Mouse (Mus musculus) spleen, postnatal 36 days (tissue): Measurements from ENCODE around the gene Gprc6a.

Experiments used
- DNase-seq, 2 experiments: peaks; one replicate each; pipeline ENCODE4 v3.0.0; 2022; ENCODE audit warnings: low spot score in 2 of 2, mixed read lengths in 1 of 2

The Gprc6a gene

GRCm38 (mm10) chr10:51590139-51590574, 41.1 kb downstream of the Gprc6a start, which contains the start of gene Fam162b:
Gene Fam162b (minus strand): TSS chr10:51590517.
- DNase-seq = no peak

DNA sequence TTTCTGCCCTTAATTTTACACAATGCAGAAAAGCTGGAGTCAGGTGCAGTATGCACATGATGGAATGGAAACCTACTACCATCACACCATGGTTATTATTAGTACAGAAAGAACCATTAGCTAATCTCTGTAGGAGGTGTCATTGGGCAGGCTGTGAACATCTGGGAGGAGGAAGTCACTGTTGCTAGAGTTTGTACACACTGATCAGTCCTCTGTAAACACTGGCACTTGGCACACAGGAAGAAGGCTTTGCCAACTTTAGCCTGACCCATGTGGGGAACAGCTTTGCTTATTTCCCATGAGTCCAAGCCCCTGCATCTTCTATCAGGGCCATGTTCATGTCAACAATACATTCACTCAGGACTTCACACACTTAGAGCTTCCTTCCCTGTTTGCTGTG, 46.3 kb downstream of the Gprc6a start:
- no peak for DNase-seq

DNA sequence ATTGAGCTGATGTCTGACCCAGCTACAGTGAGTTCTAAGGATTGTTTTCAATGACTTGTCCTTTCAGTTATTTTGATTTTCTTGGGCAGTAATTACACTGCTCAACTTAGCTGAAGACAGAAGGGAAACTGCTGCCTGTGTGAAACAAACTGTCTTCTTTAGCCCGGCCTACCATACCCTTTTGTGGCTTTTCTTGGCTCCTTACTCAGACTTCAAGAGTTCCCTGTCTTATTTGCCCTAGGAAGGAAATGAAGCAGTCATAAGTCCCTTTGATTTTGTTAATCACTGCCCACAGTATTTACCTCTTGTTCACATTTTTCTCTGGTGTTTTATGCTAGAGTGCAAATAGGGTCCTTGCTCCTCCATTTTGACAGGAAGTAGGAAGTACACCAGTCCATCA, 46.9 kb downstream of the Gprc6a start:
- no peak for DNase-seq

DNA sequence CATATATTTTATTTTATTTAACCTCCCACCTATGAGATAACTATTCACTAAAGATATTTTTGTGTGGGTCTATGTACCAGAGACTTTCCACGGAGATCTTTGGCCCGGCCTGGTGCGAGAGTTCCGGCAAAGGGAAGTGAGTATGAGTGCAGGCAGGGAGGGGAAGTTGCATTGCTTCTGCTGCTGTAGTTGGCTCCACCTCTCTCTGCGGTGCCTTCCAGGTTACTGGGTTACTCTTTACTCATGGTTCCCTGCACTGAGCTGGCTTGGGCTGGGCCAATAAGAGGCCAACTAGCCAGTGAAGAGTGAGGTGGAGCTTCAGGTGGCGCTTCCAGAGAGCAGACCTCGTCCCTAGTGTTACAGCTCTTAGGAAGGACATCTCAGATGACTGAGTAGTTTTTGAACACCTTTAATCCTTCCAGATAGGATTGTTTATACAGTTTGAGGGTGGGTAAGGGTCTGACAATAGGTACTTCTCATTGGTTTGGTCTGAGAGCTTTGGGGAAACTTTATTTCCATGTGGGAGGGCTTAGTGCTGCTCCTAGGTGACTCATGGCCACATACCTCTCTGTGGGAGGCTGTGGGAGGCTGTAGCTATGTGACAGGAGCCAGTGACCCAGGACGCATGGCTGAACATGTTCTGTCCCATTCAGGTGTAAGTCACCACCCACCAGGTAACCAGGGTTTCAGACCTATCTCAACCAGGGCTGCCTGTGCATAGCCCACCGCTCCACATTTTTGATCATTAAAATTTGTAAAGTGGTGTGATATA, 59.9 kb downstream of the Gprc6a start:
- no peak for DNase-seq
